Mouse (Mus musculus): Measurements from ENCODE around the gene Ces1b. TPM values are rescaled to one million over a fixed set of nuclear protein-coding genes. Genes with fewer than 3 reads are reported as not detected.

The Ces1b gene
- polyA plus RNA-seq, 1 experiment = not detected

DNA sequence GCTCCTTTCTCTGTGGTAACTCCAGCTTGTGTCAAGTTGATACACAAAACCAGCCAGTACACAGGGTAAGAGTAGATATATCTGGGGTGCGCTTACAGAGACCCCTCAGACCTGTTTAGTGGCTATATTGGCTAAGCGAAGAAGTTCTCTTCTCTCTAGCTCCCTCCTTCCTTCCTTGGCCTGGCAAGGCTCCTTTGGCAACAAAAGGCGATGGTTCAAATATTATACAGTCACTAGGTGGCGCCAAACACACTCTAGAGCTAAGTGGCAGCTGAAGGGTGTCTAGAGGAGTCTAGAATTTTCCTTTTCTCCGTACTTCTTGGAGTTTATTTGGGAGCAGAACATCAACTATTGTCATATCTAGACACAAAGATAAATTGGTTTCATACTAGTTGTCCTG lies 69.5 kb downstream of the Ces1b start:
- TF ChIP-seq TCF12 (IDR thresholded peaks at IDR 0.05; ENCODE audit: insufficient read depth, poor library complexity, severe bottlenecking) (no peak), MYOD1 (IDR thresholded peaks at IDR 0.05; ENCODE audit: control insufficient read depth in 1 of 3, insufficient read length in 2 of 3, low read depth in 2 of 3) (no peak), SRF (IDR thresholded peaks at IDR 0.05; ENCODE audit: control insufficient read depth, insufficient read length, low read depth) (no peak), REST (IDR thresholded peaks at IDR 0.05; ENCODE audit: insufficient read depth, insufficient read length) (no peak), POLR2A (IDR thresholded peaks at IDR 0.05; ENCODE audit: insufficient read length, low read depth) (no peak), TCF3 (IDR thresholded peaks at IDR 0.05; ENCODE audit: insufficient read length, low read depth) (no peak), MAX (IDR thresholded peaks at IDR 0.05; ENCODE audit: low read depth) (no peak)

More for the DNA sequence above, 69.5 kb downstream of the Ces1b start:
- Histone ChIP-seq H3K4me3 (no peak overlapping the region), H3K27me3 (ENCODE audit: control insufficient read depth, insufficient read depth, insufficient read length) (no peaks in the 10 kb centered on the region), H3K79me2 (ENCODE audit: control insufficient read depth, insufficient read depth) (no peaks in the 10 kb centered on the region), H3K4me2 (ENCODE audit: low read depth) (no peak overlapping the region), H3K36me3 (ENCODE audit: control insufficient read depth, insufficient read depth) (no peaks in the 10 kb centered on the region), H3ac (ENCODE audit: control insufficient read depth, insufficient read length) (no peak overlapping the region)

Other genes starting within 250 kb of the Ces1b start
- 0.08 TPM for gene Lpcat2, start 224.7 kb downstream of the Ces1b start, polyA plus RNA-seq (2012; fragmentation: generic; extraction: Trizol)
- 0.04 TPM for gene Capns2, start 178.6 kb downstream of the Ces1b start, polyA plus RNA-seq (2012; fragmentation: generic; extraction: Trizol)
- 0.01 TPM for gene Slc6a2, start 119.9 kb downstream of the Ces1b start, polyA plus RNA-seq (2012; fragmentation: generic; extraction: Trizol)
- gene Ces1a, start 31.8 kb downstream of the Ces1b start, polyA plus RNA-seq (2012; fragmentation: generic; extraction: Trizol) = 0.16 TPM
- gene Ces1c, start 51.3 kb upstream of the Ces1b start, polyA plus RNA-seq (2012; fragmentation: generic; extraction: Trizol) = not detected
- not detected for gene Ces1d, start 117.8 kb upstream of the Ces1b start, polyA plus RNA-seq (2012; fragmentation: generic; extraction: Trizol)
- not detected for gene Ces1e, start 149.6 kb upstream of the Ces1b start, polyA plus RNA-seq (2012; fragmentation: generic; extraction: Trizol)
- gene Ces1f, start 199.7 kb upstream of the Ces1b start, polyA plus RNA-seq (2012; fragmentation: generic; extraction: Trizol) = not detected

All from myocyte (in vitro differentiated cells).